Mouse (Mus musculus) lung, adult 18-20 months (tissue): Measurements from ENCODE around the gene Tm6sf1.

Experiments
- DNase-seq, 2 experiments: peaks; one replicate each; pipeline ENCODE4 v3.0.0; 2022; ENCODE audit warnings: mixed read lengths in 2 of 2

The Tm6sf1 gene

DNA sequence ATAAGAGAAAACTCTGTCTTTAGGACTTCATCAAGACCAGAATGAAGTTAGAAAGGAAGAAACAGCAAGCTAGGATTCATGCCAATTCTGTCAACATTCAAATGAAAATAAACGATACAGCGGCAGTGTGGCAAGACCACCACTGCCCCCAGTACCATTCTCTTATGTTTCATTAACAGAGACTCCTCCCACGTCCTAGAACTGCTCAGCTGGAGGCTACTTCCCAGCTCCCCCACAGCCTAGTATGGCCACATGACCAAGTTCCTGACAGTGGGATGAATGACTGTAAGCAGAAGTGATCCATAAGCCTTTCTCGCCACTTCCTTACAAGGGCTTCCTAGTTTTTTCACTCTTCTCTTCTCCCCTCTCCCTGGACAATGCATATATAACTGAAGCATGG is 45.3 kb downstream of the Tm6sf1 start:
- no peak for DNase-seq

DNA sequence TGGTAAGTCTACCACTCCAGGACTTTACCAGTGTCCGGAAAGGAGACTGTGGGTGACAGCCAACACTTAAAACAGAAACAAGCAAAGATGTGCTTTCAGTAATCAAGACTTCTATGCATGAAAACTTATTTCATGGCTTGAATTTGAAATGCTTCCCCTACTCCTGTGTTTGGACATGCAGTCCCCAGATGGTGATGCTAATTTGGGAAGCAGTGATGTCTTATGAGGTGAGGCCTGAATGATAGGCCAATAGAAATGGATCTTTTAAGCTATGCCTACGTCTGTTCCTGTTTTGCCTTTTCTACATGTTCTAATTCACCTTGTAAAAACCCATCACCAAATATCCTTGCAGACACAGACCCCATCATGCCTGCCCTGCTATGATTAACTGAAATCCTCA is 46.1 kb downstream of the Tm6sf1 start:
- no peak for DNase-seq

DNA sequence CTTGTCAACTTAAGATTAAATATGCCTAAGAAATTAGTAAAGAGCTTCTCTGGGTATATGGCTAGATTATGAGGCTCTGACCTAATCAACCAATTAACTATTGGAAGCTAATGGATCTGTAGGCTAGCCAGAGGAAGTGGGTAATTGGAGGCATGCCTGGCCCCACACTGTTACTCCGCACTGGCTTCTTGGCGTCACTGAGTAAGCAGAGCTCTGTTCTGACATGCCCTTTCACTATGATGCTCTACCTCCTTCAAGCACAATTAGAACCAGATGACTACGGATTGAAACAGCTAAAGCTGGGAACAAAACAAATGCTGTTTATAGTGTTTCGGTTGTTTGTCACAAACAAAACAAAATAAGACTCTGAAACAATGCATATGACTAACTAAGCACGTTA is 59.5 kb downstream of the Tm6sf1 start:
- no peak for DNase-seq

DNA sequence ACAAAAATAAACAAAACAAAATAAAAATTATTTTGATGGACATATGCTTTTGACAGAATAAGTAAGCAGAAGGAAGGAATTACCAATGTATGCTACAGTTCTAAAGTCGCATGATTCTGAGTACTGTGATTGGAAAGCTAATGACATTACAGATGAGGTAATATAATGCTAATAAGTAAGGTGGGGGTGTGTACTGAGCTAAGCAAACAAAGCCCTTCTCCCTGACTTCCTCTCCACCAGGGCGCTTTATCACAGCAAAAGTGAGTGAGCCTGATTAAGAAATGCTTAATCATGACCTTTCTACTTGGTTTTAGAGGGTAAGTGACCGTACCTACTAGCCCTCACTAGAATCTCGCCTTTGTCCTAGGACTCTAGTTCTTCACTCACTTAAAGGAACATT is 61.5 kb downstream of the Tm6sf1 start:
- no peak for DNase-seq

DNA sequence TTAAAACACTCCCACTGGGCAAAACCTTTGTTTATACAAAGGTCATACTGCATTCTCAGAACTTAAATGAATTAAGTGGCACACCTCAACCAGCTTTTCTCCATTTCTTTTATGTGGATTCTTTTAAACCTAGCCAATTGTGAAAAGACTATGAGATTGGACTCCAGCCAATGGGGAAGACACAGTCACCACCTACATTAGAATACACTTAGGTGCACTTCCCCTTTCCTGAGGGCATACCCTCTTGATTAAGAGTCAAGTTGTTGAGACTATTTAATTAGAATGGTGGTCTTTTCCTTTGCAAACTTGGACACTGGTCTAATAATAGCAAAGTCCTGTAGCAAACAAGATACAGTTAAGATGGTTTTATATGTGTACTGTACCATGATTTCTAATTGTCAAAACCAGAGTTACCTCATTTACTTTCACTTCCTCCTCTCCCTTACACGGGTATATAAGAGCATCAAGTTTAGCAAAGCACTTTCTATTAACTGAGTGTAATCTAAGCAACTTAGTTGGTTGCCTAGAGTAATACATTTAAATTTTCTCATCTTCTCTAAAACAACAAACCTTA is 62.7 kb downstream of the Tm6sf1 start:
- no peak for DNase-seq

DNA sequence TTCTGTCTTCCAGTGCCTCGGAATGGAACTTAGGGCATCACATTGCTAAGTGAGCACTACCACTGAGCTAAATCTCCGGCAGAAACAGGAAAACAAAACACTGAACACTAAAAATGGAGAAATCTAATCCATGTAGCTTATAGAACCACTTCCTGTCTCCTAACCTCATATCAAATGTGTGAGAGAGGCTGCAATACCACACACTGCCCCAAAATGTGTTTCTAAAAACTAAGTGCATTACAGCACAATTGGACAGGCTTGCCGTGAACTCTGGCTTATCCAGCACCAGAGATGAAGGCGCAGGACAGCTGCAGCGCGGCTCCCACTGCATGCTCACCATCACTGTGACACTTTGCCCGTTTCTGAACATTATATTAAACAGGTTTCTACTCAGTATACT is 70.2 kb downstream of the Tm6sf1 start:
- no peak for DNase-seq

DNA sequence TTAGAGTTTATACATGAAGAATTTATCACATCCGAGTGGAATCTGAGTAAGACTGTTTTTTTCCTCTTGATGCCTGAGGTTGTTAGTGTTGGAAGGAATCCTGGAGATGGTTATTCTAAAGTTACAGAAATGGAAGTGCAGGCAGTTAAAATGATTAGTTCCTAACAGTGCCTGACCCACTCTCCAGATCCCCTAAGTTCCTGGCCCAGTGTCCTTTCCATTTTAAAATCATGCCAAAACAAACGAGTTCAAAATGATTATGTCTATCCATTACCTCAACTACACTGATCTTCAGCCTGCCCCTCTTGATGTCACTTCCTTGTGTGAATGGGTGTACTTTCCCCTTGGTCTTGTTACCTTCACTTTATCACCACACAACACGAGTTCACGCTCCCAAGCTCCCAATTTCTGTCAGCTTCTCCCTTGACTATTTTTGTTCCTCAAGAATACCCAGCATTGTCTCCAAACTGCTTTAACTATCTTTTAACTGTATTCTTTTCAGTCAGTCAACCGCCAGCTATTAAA is 73.8 kb downstream of the Tm6sf1 start:
- DNase-seq: no peak

DNA sequence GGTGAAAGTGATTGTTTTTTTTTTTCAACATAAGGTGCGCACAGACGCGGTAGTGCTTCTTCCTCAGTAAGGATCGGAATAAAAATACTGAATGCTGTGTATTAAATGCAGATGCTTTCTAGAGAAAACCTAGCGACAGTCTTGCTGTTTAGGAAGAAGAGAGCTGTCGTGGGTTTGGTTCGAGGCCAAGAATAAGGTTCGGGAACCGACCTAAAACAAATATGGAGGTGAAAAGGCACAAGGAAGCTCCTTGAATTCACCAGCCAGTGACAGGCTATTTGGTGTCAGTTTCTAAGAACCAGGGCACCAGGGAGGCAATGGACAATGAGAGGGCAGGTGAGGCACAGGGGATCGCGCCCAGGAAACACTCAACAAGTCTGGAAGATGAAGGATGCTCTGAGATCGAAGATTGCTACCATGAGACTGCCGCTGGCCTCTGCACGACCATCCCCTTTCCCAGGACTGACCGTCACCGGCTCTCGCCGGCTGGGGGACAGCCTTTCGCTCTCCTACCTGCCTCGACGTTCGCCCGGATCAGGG is 74.3 kb downstream of the Tm6sf1 start:
- peak in 1 of 2 experiments; percentile 3 for DNase-seq

DNA sequence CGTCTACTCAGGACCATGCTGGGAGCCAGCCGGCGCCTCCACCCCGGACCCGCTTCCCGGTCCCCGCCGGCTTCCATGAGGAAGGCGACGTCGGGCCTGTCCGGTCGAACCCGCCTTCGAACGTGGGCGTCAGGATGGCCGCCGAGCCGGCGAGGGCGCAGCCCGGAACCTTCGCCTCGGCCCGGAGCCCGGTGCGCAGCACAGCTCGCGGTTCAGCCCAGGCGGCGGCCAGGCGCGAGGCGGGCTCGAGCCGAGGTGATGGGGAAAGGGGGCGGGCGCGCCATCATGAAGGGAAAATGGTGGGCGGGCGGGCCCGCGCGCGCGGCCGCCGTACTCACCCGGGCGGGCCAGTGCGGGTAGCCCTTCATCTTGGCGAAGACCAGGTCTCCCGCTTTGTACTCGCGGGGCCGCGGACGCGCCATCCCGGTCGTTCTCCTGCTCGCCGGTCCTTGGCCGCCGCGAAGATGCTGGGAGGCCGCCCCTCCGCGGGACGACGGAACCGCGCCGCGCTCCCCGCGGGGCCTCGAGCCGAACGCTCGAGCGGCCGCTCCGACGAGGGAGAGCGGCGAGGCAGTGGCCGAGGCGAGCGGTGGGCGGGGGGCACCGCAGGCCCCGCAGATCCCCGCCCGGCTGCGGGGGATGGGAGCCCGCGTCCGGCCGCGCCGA is 74.9 kb downstream of the Tm6sf1 start:
- peak; percentile 51 to 53 for DNase-seq
